In genomic region chr11:62269097-62269496, GRCm38 (mm10) we compare ENCODE assay signal across 29 mouse cellular contexts. TPM values are rescaled to one million over a fixed set of nuclear protein-coding genes. Genes with fewer than 3 reads are reported as not detected.
A peak's percentile ranks its signal among the peaks of the same experiment; 100 is the strongest.
DNase-seq lines count a peak whose midpoint lies in the region; TF ChIP-seq lines count a peak whose summit lies in the region.
"Had no signal": no experiment of that assay in that cellular context is flagged by ENCODE, and none has a peak within 500 bp of the region (broad histone marks: within the 10 kb centered on the region; RNA-seq: fewer than 3 reads in every experiment).

No protein-coding gene starts in this region.

- no peak overlapping the region for H3K27ac ChIP-seq in ES-E14 (ENCODE audit: insufficient read depth, low read depth, low read length, poor library complexity, severe bottlenecking)
- H3K27ac ChIP-seq: embryonic facial prominence, embryonic 13.5 days; forebrain, embryonic 10.5 days; heart, embryonic 15.5 days; hindbrain, embryonic 14.5 days; hindbrain, postnatal 0 days had no signal

- no peaks in the 10 kb centered on the region for H3K4me1 ChIP-seq in ES-E14 (ENCODE audit: control insufficient read depth in 2 of 2, insufficient read depth in 2 of 2, low read length in 2 of 2, poor library complexity in 1 of 2)
- H3K4me1 ChIP-seq: heart, embryonic 15.5 days had no signal

- no peak overlapping the region for H3K9ac ChIP-seq in ES-E14 (ENCODE audit: insufficient read depth, low read depth, low read length, poor library complexity, severe bottlenecking)
- H3K9ac ChIP-seq: embryonic facial prominence, embryonic 13.5 days; forebrain, postnatal 0 days; heart, embryonic 12.5 days; heart, embryonic 15.5 days; hindbrain, embryonic 14.5 days had no signal

- no peaks in the 10 kb centered on the region for H3K79me2 ChIP-seq in myocyte (ENCODE audit: control insufficient read depth, insufficient read depth)

- peaks cover 9% of the 10 kb centered on the region; the same call in 1 of the 2 replicates for H3K36me3 ChIP-seq in ES-E14 (ENCODE audit: control insufficient read depth, insufficient read depth, low read length, poor library complexity, severe bottlenecking)
- no peaks in the 10 kb centered on the region for H3K36me3 ChIP-seq in myocyte (ENCODE audit: control insufficient read depth, insufficient read depth)
- H3K36me3 ChIP-seq: forebrain, embryonic 10.5 days; heart, embryonic 12.5 days; heart, embryonic 15.5 days had no signal

- peak; percentile 21 for DNase-seq in retina, postnatal 1 day
- no peak for DNase-seq in retina, embryonic 14.5 days (ENCODE audit: low spot score)
- DNase-seq in ES-E14 (ENCODE audit: low read depth, low spot score) (no peak), ZHBTc4 (ENCODE audit: low read depth, low spot score) (peak; percentile 19)
- no peak for DNase-seq in heart, postnatal 14 days
- no peak for DNase-seq in left cerebral cortex, postnatal 10 days (ENCODE audit: extremely low spot score in 1 of 2, low spot score in 2 of 2)
- DNase-seq: adrenal gland, postnatal 10 days; adrenal gland, postnatal 36 days; cerebellum, adult 18-20 months; cerebellum, adult 9-11 months; cerebellum, postnatal 25 days; forebrain, postnatal 0 days; gastrocnemius, postnatal 14 days; heart, adult 18-20 months; heart, postnatal 10 days; heart, postnatal 4 days; kidney, adult 18-20 months had no signal

- no peak for TF ChIP-seq POLR2A in myocyte (IDR thresholded peaks at IDR 0.05; ENCODE audit: insufficient read length, low read depth)

- no peak overlapping the region for H3ac ChIP-seq in myocyte (ENCODE audit: control insufficient read depth, insufficient read length)

- in situ Hi-C loops in ES-E14 (cut with MboI; ENCODE audit: low sequenced_read_pairs in 2 of 2, unreplicated experiment in 2 of 2), result no loop called here

- H3K9me3 ChIP-seq in ES-E14 (ENCODE audit: control insufficient read depth, insufficient read depth, low read depth, low read length), result no peaks in the 10 kb centered on the region
- H3K9me3 ChIP-seq: embryonic facial prominence, embryonic 13.5 days; forebrain, embryonic 10.5 days; G1E; heart, embryonic 12.5 days; heart, embryonic 15.5 days had no signal

- intact Hi-C loops in heart, postnatal 14 days (cut with DNase I), result no loop called here
- intact Hi-C loops in left cerebral cortex, postnatal 10 days (cut with DNase I), result no loop called here

- peak overlapping the region; percentile 4 for H3K4me2 ChIP-seq in myocyte (ENCODE audit: low read depth)
- H3K4me2 ChIP-seq: embryonic facial prominence, embryonic 13.5 days; heart, embryonic 12.5 days; heart, embryonic 15.5 days; hindbrain, embryonic 14.5 days had no signal

- H3K4me3 ChIP-seq in ES-E14 (ENCODE audit: insufficient read depth in 1 of 2, low read depth in 1 of 2, low read length in 2 of 2, poor library complexity in 1 of 2, severe bottlenecking in 1 of 2) (no peak overlapping the region), myocyte (no peak overlapping the region)
- H3K4me3 ChIP-seq: embryonic facial prominence, embryonic 13.5 days; forebrain, embryonic 10.5 days; heart, embryonic 12.5 days; heart, embryonic 15.5 days had no signal

- no peaks in the 10 kb centered on the region for H3K27me3 ChIP-seq in myocyte (ENCODE audit: control insufficient read depth, insufficient read depth, insufficient read length)
- H3K27me3 ChIP-seq: embryonic facial prominence, embryonic 13.5 days; heart, embryonic 15.5 days; Patski had no signal

TF ChIP-seq in ES-E14, 5 proteins besides CTCF, POLR2A, EP300 and RAD21:
- TF ChIP-seq ZNF384 (IDR thresholded peaks at IDR 0.05; ENCODE audit: low read depth, low read length) (no peak), MAFK (IDR thresholded peaks at IDR 0.05; ENCODE audit: insufficient read depth, low read depth, low read length) (peak; percentile 47; the same call in 1 of the 2 replicates)

TF ChIP-seq in myocyte, 11 proteins besides CTCF, POLR2A, EP300 and RAD21:
- TF ChIP-seq REST (IDR thresholded peaks at IDR 0.05; ENCODE audit: insufficient read depth, insufficient read length) (no peak), MYOD1 (IDR thresholded peaks at IDR 0.05; ENCODE audit: control insufficient read depth in 1 of 3, insufficient read length in 2 of 3, low read depth in 2 of 3) (peak in 2 of 3 experiments; percentile 48 to 69)
TF ChIP-seq in myocyte: peak in this region for 1.

RNA-seq across cellular contexts. Expression of gene Zswim7, which starts 12.1 kb away (rescaled TPM):
- total RNA-seq in ES-E14 (2012; rRNA removed), result 26.1 and 40.7 TPM in 2 replicates
- 39.4 TPM for polyA plus RNA-seq in myocyte (2012; fragmentation: generic; extraction: Trizol)
- 10 to 100 TPM; 12.6 to 13.2 TPM for total RNA-seq in heart, postnatal 14 days (2021)
- 10 to 100 TPM; 15.7 to 16.8 TPM for total RNA-seq in left cerebral cortex, postnatal 10 days (2021)

RNA-seq across cellular contexts. Expression of gene Ttc19, which starts 12.2 kb away (rescaled TPM):
- 24.1 and 27.4 TPM in 2 replicates for total RNA-seq in ES-E14 (2012; rRNA removed)
- polyA plus RNA-seq in myocyte (2012; fragmentation: generic; extraction: Trizol), result 9.4 TPM
- 10 to 100 TPM; 36.5 to 38.2 TPM for total RNA-seq in heart, postnatal 14 days (2021)
- total RNA-seq in left cerebral cortex, postnatal 10 days (2021), result 10 to 100 TPM; 74.3 to 75.1 TPM

RNA-seq across cellular contexts. Expression of gene Adora2b, which starts 20.3 kb away (rescaled TPM):
- total RNA-seq in ES-E14 (2012; rRNA removed), result 8.0 and 12.1 TPM in 2 replicates
- 6.6 TPM for polyA plus RNA-seq in myocyte (2012; fragmentation: generic; extraction: Trizol)
- 1 to 10 TPM; 2.6 to 2.7 TPM for total RNA-seq in heart, postnatal 14 days (2021)
- 1 to 10 TPM; 6.6 to 6.7 TPM for total RNA-seq in left cerebral cortex, postnatal 10 days (2021)
- polyA plus RNA-seq: activated CD4-positive, CD25-positive, alpha-beta regulatory T cell, adult 4 months; CD4-positive, CD25-positive, alpha-beta regulatory T cell, adult 4 months; inflammation-experienced regulatory T-cells, adult 6 months had no signal

Comparison
In these comparisons a context has a peak if more than half of its experiments do, and no peak if none do; other contexts are left out.
1. DNase-seq: peak in retina, postnatal 1 day (single experiment) and ZHBTc4 (single experiment); none in retina, embryonic 14.5 days (single experiment), ES-E14 (single experiment), heart, postnatal 14 days (0 of 2) and left cerebral cortex, postnatal 10 days (0 of 2).